Mouse (Mus musculus) stomach, embryonic 14.5 days (tissue): ENCODE measurements around the gene Gm17949. TPM values are rescaled to one million over a fixed set of nuclear protein-coding genes. Genes with fewer than 3 reads are reported as not detected.

Experiments
- ATAC-seq: fragments of 200-750 bp; cut with Nextera tagmentation; 2 replicates; pipeline ENCODE4 v1.8.0; 2017; ENCODE audit warnings: low read depth, moderate TSS enrichment; ENCODE audit not compliant: insufficient number of reproducible peaks, insufficient read depth, low FRiP score
- H3K27ac ChIP-seq: fragments of 300-500 bp; sonication (generic); 2 replicates; pipeline ENCODE4 v1.5.1; 2014; ENCODE audit warnings: mild to moderate bottlenecking, low read length, moderate library complexity, mixed read lengths
- H3K27me3 ChIP-seq: fragments of 300-500 bp; sonication (generic); 2 replicates; pipeline ENCODE4 v1.6.1; 2014; ENCODE audit warnings: low read length, control low read depth, mixed read lengths; ENCODE audit not compliant: control insufficient read depth, insufficient read depth
- H3K36me3 ChIP-seq: fragments of 300-500 bp; sonication (generic); 2 replicates; pipeline ENCODE4 v1.6.1; 2014; ENCODE audit warnings: mild to moderate bottlenecking, control low read depth, low read length, moderate library complexity, mixed read lengths; ENCODE audit not compliant: control insufficient read depth, insufficient read depth
- H3K4me1 ChIP-seq: fragments of 300-500 bp; sonication (generic); 2 replicates; pipeline ENCODE4 v1.6.1; 2014; ENCODE audit warnings: low read length, control low read depth, mixed read lengths; ENCODE audit not compliant: control insufficient read depth, insufficient read depth
- H3K4me2 ChIP-seq: fragments of 300-500 bp; sonication (generic); replicated peaks from 2 replicates; pipeline ENCODE4 v1.6.1; 2014; ENCODE audit warnings: low read depth, low read length, control low read depth
- H3K4me3 ChIP-seq: fragments of 300-500 bp; sonication (generic); 2 replicates; pipeline ENCODE4 v1.5.1; 2014; ENCODE audit warnings: low read depth, low read length, control low read depth
- H3K9ac ChIP-seq: fragments of 300-500 bp; sonication (generic); replicated peaks from 2 replicates; pipeline ENCODE4 v1.6.1; 2014; ENCODE audit warnings: low read depth, mild to moderate bottlenecking, control low read depth, low read length, moderate library complexity, mixed read lengths
- H3K9me3 ChIP-seq: fragments of 300-500 bp; sonication (generic); 2 replicates; pipeline ENCODE4 v1.6.1; 2016; ENCODE audit warnings: low read depth, low read length, control low read depth; ENCODE audit not compliant: control insufficient read depth
- whole genome bisulfite sequencing: fragments of 180-500 bp; shearing (Covaris S2); extraction: QIAGEN DNeasy Blood & Tissue Kit; methylation state at CpG from one replicate; pipeline ENCODE4 v1.1.7; 2014; 5-methylcytosine and 5-hydroxymethylcytosine counted together
- polyA plus RNA-seq: library from polyadenylated mRNA; unstranded; fragments of >200 nt; fragmentation: Nextera tagmentation; extraction: Ambion mirVana; gene quantifications from 2 replicates; pipeline ENCODE4 v1.2.1, GENCODE M21; 2014

Gm17949 gene
- 0.64 and 0.77 TPM in 2 replicates for polyA plus RNA-seq

GRCm38 (mm10) chr17:57011236-57012141 lies at the start of gene Gm17949, which contains the start of gene Gtf2f1:
Gene Gm17949 (plus strand): TSS chr17:57011469.
Gene Gtf2f1 (minus strand): TSS chr17:57011288.
- WGBS = under 1% methylated on average over 51 of the region's 51 CpGs
- H3K9ac ChIP-seq = peak within 1 kb of the TSS; percentile 70
- H3K36me3 ChIP-seq = peaks cover 23% of the 10 kb centered on the region
- peak within 1 kb of the TSS; percentile 80 for H3K4me2 ChIP-seq
- H3K27me3 ChIP-seq = no peaks in the 10 kb centered on the region
- peak within 1 kb of the TSS; percentile 89 for H3K27ac ChIP-seq
- H3K9me3 ChIP-seq = no peaks in the 10 kb centered on the region
- H3K4me3 ChIP-seq = peak within 1 kb of the TSS; percentile 77
- peaks cover 4% of the 10 kb centered on the region; the same call in 1 of the 2 replicates for H3K4me1 ChIP-seq
- peak; percentile 90 for ATAC-seq

GRCm38 (mm10) chr17:56961880-56962279 lies 49.4 kb upstream of the Gm17949 start:
- no peak overlapping the region for H3K4me2 ChIP-seq
- no peaks in the 10 kb centered on the region for H3K9me3 ChIP-seq
- no peaks in the 10 kb centered on the region for H3K36me3 ChIP-seq
- no peaks in the 10 kb centered on the region for H3K4me1 ChIP-seq
- no peak overlapping the region for H3K4me3 ChIP-seq
- no peak overlapping the region for H3K9ac ChIP-seq
- H3K27ac ChIP-seq = no peak overlapping the region
- no peak for ATAC-seq
- H3K27me3 ChIP-seq = no peaks in the 10 kb centered on the region
- 90% methylated on average over 4 of the region's 4 CpGs for WGBS

- Histone ChIP-seq H3K4me3 (no peak overlapping the region), H3K27me3 (no peaks in the 10 kb centered on the region), H3K27ac (no peak overlapping the region), H3K9ac (no peak overlapping the region), H3K36me3 (no peaks in the 10 kb centered on the region), H3K4me2 (no peak overlapping the region), H3K4me1 (no peaks in the 10 kb centered on the region), H3K9me3 (no peaks in the 10 kb centered on the region)
- 71% methylated on average over 5 of the region's 5 CpGs for WGBS
- ATAC-seq = no peak
Observed at GRCm38 (mm10) chr17:56962642-56963405, 48.4 kb upstream of the Gm17949 start.

GRCm38 (mm10) chr17:56963646-56964045 lies 47.6 kb upstream of the Gm17949 start:
- no peaks in the 10 kb centered on the region for H3K9me3 ChIP-seq
- H3K9ac ChIP-seq = no peak overlapping the region
- H3K4me1 ChIP-seq = no peaks in the 10 kb centered on the region
- ATAC-seq = no peak
- no peak overlapping the region for H3K27ac ChIP-seq
- H3K36me3 ChIP-seq = no peaks in the 10 kb centered on the region
- no peak overlapping the region for H3K4me2 ChIP-seq
- no peaks in the 10 kb centered on the region for H3K27me3 ChIP-seq
- 70% methylated on average over 6 of the region's 6 CpGs for WGBS
- H3K4me3 ChIP-seq = no peak overlapping the region

- H3K4me1 ChIP-seq = no peaks in the 10 kb centered on the region
Observed at GRCm38 (mm10) chr17:56969321-56969720, 41.9 kb upstream of the Gm17949 start.

GRCm38 (mm10) chr17:56970081-56970480 lies 41.2 kb upstream of the Gm17949 start:
- no peaks in the 10 kb centered on the region for H3K4me1 ChIP-seq
- H3K4me3 ChIP-seq = no peak overlapping the region
- no peaks in the 10 kb centered on the region for H3K9me3 ChIP-seq
- no peak overlapping the region for H3K4me2 ChIP-seq
- no peak for ATAC-seq
- 73% methylated on average over 5 of the region's 5 CpGs for WGBS
- no peaks in the 10 kb centered on the region for H3K36me3 ChIP-seq
- H3K9ac ChIP-seq = no peak overlapping the region
- H3K27me3 ChIP-seq = no peaks in the 10 kb centered on the region
- no peak overlapping the region for H3K27ac ChIP-seq

More at GRCm38 (mm10) chr17:56969321-56969720, 41.9 kb upstream of the Gm17949 start:
- no peaks in the 10 kb centered on the region for H3K27me3 ChIP-seq
- no peaks in the 10 kb centered on the region for H3K9me3 ChIP-seq
- ATAC-seq = no peak
- no peak overlapping the region for H3K9ac ChIP-seq
- 58% methylated on average over 3 of the region's 3 CpGs for WGBS
- H3K27ac ChIP-seq = no peak overlapping the region
- no peaks in the 10 kb centered on the region for H3K36me3 ChIP-seq
- H3K4me2 ChIP-seq = no peak overlapping the region
- no peak overlapping the region for H3K4me3 ChIP-seq

- Histone ChIP-seq H3K9ac (no peak overlapping the region), H3K27ac (no peak overlapping the region), H3K27me3 (no peaks in the 10 kb centered on the region), H3K36me3 (no peaks in the 10 kb centered on the region), H3K4me3 (no peak overlapping the region), H3K4me2 (no peak overlapping the region), H3K4me1 (no peaks in the 10 kb centered on the region), H3K9me3 (no peaks in the 10 kb centered on the region)
- 64% methylated on average over 13 of the region's 14 CpGs for whole genome bisulfite sequencing
- ATAC-seq = no peak
Observed at GRCm38 (mm10) chr17:56973956-56974707, 37.1 kb upstream of the Gm17949 start.

GRCm38 (mm10) chr17:56974708-56975240 lies 36.5 kb upstream of the Gm17949 start:
- Histone ChIP-seq H3K4me3 (no peak overlapping the region), H3K27ac (no peak overlapping the region), H3K27me3 (no peaks in the 10 kb centered on the region), H3K9ac (no peak overlapping the region), H3K4me1 (no peaks in the 10 kb centered on the region), H3K36me3 (no peaks in the 10 kb centered on the region), H3K4me2 (no peak overlapping the region), H3K9me3 (no peaks in the 10 kb centered on the region)
- no peak for ATAC-seq
- WGBS = 73% methylated on average over 5 of the region's 5 CpGs
